Mouse (Mus musculus): ENCODE results near the gene Emc6. TPM values are rescaled to one million over a fixed set of nuclear protein-coding genes. Genes with fewer than 3 reads are reported as not detected.

Gene Emc6
- polyA plus RNA-seq, 1 experiment from 2014 or later: 99.7 TPM

DNA sequence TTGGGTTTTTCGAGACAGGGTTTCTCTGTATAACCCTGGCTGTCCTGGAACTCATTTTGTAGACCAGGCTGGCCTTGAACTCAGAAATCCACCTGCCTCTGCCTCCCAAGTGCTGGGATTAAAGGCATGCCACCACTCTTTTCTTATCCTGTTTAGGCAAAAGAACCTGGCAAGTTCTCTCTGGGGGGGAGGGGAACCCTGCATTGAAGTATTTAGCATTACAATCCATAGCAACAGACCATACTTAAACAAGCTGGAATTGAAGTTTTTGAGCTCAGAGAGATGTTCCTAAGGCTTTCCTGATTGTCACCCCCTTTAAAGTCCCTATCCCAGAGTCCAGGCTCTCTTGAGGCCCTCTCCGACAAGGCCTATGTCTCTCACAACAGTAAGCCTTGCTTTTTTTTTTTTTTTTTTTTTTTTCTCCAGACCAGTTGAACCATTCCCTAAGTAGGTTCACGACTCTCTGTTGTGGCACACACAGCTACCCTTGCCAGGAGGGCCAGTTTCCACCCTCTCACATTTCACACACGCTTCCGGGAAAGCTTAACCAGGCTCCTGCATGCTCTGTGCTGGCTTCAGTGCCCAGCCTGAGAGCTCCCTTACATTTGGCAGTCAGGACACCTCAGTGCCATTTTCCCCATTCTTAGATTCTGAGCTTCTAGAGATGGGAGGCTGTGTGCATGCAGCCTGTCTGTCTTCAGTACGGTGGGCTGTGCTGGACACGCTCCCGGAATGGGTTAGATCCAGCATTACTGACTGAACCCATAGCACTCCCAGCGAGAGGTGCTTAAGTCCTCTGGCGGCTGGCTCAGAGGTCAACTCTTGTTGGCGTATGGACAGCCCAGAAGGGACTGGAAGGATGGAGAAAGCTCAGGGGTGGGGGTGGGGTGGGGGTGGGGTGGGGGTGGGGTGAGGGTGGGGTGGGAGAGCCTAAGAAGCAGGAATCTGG, 30.5 kb downstream of the Emc6 start:
- Histone ChIP-seq H3K36me3 (no peaks in the 10 kb centered on the region), H3K27ac (no peak overlapping the region), H3K27me3 (no peaks in the 10 kb centered on the region), H3K4me1 (no peaks in the 10 kb centered on the region), H3K4me2 (replicated peaks) (no peak overlapping the region), H3K4me3 (no peak overlapping the region), H3K9me3 (no peaks in the 10 kb centered on the region), H3K9ac (no peak overlapping the region)
- WGBS: 47% methylated on average over 11 of the region's 11 CpGs
- no peak for ATAC-seq (ENCODE audit: insufficient number of reproducible peaks, insufficient read depth, low FRiP score, low TSS enrichment)

DNA sequence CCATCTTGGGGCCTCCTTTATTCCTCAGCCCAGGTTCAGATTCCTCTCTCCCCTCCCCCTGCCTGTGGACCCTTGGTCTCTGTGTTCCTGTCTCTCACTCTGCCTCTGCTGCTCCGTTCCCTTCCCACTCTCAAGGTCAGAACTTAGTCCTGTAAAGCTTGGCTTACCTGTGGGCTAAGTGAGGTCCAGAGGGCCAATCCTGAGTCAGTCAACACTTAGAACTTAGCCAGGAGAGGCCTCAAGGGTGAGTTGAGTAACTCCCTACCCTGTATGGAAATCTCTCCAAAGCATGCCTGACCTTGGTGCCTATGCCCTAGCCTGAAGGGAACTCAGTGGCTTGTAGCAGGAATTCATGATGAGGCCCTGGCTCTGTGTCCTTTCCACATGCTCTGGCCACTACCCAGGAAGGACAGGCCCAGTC, 32.6 kb downstream of the Emc6 start:
- Histone ChIP-seq H3K27me3 (no peaks in the 10 kb centered on the region), H3K4me3 (no peak overlapping the region), H3K4me2 (replicated peaks) (no peak overlapping the region), H3K9me3 (no peaks in the 10 kb centered on the region), H3K9ac (no peak overlapping the region), H3K36me3 (no peaks in the 10 kb centered on the region), H3K27ac (no peak overlapping the region), H3K4me1 (no peaks in the 10 kb centered on the region)
- 71% methylated on average over 1 of the region's 1 CpGs for WGBS
- ATAC-seq (ENCODE audit: insufficient number of reproducible peaks, insufficient read depth, low FRiP score, low TSS enrichment): no peak

DNA sequence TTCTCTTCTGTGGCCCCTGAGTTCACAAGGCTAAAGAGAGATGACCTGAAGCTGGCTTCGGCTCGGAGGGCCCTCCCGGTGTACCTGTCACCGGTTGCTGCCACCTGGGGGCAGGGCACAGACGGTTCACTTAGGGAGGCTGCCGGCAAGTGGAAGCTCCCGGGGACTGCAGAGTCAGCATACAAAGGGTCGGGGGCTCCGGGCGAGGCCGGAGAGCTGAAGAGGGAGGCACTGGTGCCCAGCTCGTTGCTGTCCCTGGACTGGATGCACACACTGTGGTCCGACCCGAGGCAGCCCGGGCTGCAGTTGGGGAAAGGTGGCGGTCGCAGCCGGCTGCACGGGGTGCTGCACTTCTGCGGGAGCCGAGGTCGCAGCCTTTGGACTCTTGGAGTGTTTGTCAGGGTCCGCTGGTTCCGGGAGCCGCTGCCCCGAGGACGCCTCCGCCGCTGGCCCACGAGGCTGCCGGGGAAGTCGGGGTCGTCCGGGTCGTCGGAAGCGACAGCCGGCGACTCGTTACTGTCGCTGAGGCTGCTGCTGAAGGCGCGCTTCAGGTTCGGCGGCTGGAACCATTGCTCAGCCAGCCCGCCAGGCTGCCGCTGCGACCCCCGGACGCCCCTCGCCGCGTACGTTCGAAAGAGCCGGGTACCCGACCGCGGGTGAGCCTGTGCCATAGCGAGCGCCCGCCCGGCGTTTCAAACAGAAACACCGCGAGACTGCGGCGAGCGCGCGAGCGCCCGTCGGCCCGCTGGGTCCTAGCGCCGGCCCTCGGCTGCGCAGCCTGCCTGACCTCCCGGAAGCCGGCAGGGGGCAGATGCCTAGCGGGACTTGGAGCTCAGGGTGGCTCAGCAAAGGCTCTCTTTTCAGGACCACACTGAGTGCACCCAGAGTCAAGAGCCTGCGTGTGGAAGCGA, 39.0 kb downstream of the Emc6 start, which contains the start of gene Haspin:
Gene Haspin (minus strand): TSS at position 704 of the 911 bp plus-strand sequence.
- Histone ChIP-seq H3K36me3 (peaks cover 10% of the 10 kb centered on the region; the same call in 1 of the 2 replicates), H3K9me3 (no peaks in the 10 kb centered on the region), H3K4me2 (replicated peaks) (peak within 1 kb of the TSS; percentile 85), H3K4me3 (peak within 1 kb of the TSS; percentile 65), H3K9ac (peak within 1 kb of the TSS; percentile 69), H3K4me1 (peaks cover 36% of the 10 kb centered on the region), H3K27me3 (no peaks in the 10 kb centered on the region), H3K27ac (no peak within 1 kb of the TSS)
- ATAC-seq (ENCODE audit: insufficient number of reproducible peaks, insufficient read depth, low FRiP score, low TSS enrichment): peak; percentile 92
- under 1% methylated on average over 84 of the region's 84 CpGs for WGBS

DNA sequence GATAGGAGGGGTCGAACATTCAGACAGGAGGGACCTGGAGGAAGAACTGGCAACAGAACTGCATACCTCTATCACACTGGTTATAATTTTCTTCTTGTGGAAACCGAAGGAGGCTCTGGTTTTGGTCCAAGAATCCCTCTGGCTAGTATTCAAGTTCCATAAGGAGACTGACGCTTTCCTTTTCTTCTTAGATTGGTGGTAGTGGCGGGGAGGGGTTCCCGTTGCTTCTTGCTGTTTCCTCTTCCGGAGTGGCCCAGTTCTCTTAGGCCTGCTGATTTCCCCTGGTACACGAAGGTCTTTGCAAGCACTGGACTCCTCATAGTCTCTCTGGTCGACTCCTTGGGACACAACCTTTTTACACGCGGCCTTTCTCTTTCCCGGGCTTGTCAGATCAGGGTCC, 39.7 kb downstream of the Emc6 start:
- H3K4me2 ChIP-seq (replicated peaks): peak overlapping the region; percentile 85
- H3K27ac ChIP-seq: no peak overlapping the region
- H3K4me3 ChIP-seq: peak overlapping the region; percentile 65
- peaks cover 36% of the 10 kb centered on the region for H3K4me1 ChIP-seq
- peak overlapping the region; percentile 69 for H3K9ac ChIP-seq
- H3K27me3 ChIP-seq: no peaks in the 10 kb centered on the region
- WGBS: 48% methylated on average over 11 of the region's 11 CpGs
- ATAC-seq (ENCODE audit: insufficient number of reproducible peaks, insufficient read depth, low FRiP score, low TSS enrichment): no peak
- peaks cover 17% of the 10 kb centered on the region; the same call in 1 of the 2 replicates for H3K36me3 ChIP-seq
- no peaks in the 10 kb centered on the region for H3K9me3 ChIP-seq

- Histone ChIP-seq H3K27ac (no peak overlapping the region), H3K36me3 (peaks cover 18% of the 10 kb centered on the region; the same call in 1 of the 2 replicates), H3K9me3 (no peaks in the 10 kb centered on the region), H3K9ac (peak overlapping the region; percentile 69; the same call in 1 of the 2 replicates), H3K4me2 (replicated peaks) (peak overlapping the region; percentile 85), H3K4me3 (peak overlapping the region; percentile 65), H3K4me1 (peaks cover 36% of the 10 kb centered on the region), H3K27me3 (no peaks in the 10 kb centered on the region)
- ATAC-seq (ENCODE audit: insufficient number of reproducible peaks, insufficient read depth, low FRiP score, low TSS enrichment): no peak
- 87% methylated on average over 6 of the region's 6 CpGs for WGBS
Observed at GRCm38 (mm10) chr11:73136587-73136986, 40.2 kb downstream of the Emc6 start.

DNA sequence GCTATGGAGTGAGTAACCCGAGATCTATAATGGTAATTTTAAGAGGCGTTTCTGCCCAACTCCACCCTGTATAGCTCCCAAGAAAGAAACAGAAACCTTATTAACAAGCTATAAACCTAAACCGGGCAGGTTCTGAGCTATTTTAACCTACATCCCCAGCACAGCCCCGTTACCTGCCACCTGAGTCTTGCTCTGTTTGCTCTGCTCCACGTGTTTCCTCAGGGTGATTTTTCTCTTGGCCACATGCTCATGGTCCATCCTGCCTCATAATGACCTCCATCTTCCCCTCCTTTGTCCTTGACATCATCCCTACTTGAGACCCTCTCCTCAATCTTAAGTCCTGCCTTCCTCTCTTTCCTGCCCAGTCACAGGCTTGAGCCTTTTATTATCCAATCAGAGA, 42.6 kb downstream of the Emc6 start:
- 86% methylated on average over 5 of the region's 5 CpGs for WGBS
- Histone ChIP-seq H3K4me3 (no peak overlapping the region), H3K4me1 (peaks cover 36% of the 10 kb centered on the region), H3K9me3 (no peaks in the 10 kb centered on the region), H3K36me3 (peaks cover 18% of the 10 kb centered on the region; the same call in 1 of the 2 replicates), H3K9ac (no peak overlapping the region), H3K27me3 (no peaks in the 10 kb centered on the region), H3K27ac (no peak overlapping the region), H3K4me2 (replicated peaks) (0 out of 2 replicates have a peak overlapping the region, but pooled peaks have one; percentile 6)
- ATAC-seq (ENCODE audit: insufficient number of reproducible peaks, insufficient read depth, low FRiP score, low TSS enrichment): no peak

DNA sequence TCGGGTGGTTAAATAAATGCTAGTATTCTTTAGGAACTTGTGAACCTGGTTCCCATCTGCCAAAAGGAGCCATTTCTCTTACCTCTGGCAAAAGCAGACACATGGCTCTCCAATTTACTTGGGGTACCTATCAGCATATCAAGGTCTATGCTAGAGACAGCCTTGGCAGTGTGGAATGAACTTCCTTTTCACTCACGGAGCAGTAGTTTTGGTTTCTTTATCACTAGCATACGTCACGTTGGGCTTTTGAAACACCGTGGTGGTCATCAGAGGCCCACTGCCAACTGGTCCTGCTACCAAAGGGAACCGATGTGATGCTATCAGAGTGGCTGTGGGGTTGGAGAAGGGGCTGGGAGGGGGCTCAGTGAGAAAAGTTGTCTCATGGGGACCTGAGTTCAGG, 43.8 kb downstream of the Emc6 start:
- H3K9me3 ChIP-seq: no peaks in the 10 kb centered on the region
- WGBS: 95% methylated on average over 6 of the region's 6 CpGs
- H3K27ac ChIP-seq: no peak overlapping the region
- H3K4me1 ChIP-seq: peaks cover 36% of the 10 kb centered on the region
- ATAC-seq (ENCODE audit: insufficient number of reproducible peaks, insufficient read depth, low FRiP score, low TSS enrichment): no peak
- no peak overlapping the region for H3K4me3 ChIP-seq
- H3K9ac ChIP-seq: no peak overlapping the region
- H3K27me3 ChIP-seq: no peaks in the 10 kb centered on the region
- peaks cover 18% of the 10 kb centered on the region; the same call in 1 of the 2 replicates for H3K36me3 ChIP-seq
- H3K4me2 ChIP-seq (replicated peaks): no peak overlapping the region

DNA sequence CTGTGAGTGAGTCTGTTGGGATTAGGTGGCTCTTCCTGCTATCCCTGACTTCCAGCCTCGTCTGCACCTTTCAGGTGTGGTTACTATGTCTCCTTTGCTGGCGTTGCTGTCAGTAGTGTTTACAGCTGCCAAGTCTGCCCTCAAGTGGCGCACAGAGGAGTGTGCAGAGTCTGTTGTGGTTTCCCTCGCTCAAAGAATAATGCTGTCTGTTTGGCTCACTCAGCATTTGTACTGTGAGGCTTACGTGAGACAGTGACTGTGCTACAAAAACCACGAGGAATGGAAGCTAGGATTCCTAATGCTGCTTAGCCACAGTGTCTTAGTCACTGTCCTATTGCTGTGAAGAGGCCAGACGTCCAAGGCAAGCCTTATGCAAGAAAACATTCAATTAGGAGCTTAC, 45.8 kb downstream of the Emc6 start:
- ATAC-seq (ENCODE audit: insufficient number of reproducible peaks, insufficient read depth, low FRiP score, low TSS enrichment): no peak
- peaks cover 21% of the 10 kb centered on the region for H3K4me1 ChIP-seq
- WGBS: 85% methylated on average over 7 of the region's 7 CpGs

GRCm38 (mm10) chr11:73126495-73126894, 50.3 kb downstream of the Emc6 start:
- WGBS: 95% methylated on average over 6 of the region's 6 CpGs
- no peak overlapping the region for H3K4me3 ChIP-seq
- no peak for ATAC-seq (ENCODE audit: insufficient number of reproducible peaks, insufficient read depth, low FRiP score, low TSS enrichment)
- H3K27ac ChIP-seq: no peak overlapping the region
- no peak overlapping the region for H3K4me2 ChIP-seq (replicated peaks)
- H3K4me1 ChIP-seq: no peaks in the 10 kb centered on the region
- H3K27me3 ChIP-seq: no peaks in the 10 kb centered on the region
- no peak overlapping the region for H3K9ac ChIP-seq
- H3K9me3 ChIP-seq: no peaks in the 10 kb centered on the region
- peaks cover 6% of the 10 kb centered on the region; the same call in 1 of the 2 replicates for H3K36me3 ChIP-seq

More for the DNA sequence above, 45.8 kb downstream of the Emc6 start:
- H3K27me3 ChIP-seq: no peaks in the 10 kb centered on the region
- H3K4me3 ChIP-seq: no peak overlapping the region
- peaks cover 20% of the 10 kb centered on the region; the same call in 1 of the 2 replicates for H3K36me3 ChIP-seq
- no peak overlapping the region for H3K9ac ChIP-seq
- H3K27ac ChIP-seq: no peak overlapping the region
- no peak overlapping the region for H3K4me2 ChIP-seq (replicated peaks)
- H3K9me3 ChIP-seq: no peaks in the 10 kb centered on the region

All from embryonic facial prominence, embryonic 12.5 days (tissue).